Mouse (Mus musculus): ENCODE results near the gene Maff. TPM values are rescaled to one million over a fixed set of nuclear protein-coding genes. Genes with fewer than 3 reads are reported as not detected.

Gene Maff
- polyA plus RNA-seq (2012; rRNA removed) = 9.4 and 28.5 TPM in 2 replicates

DNA sequence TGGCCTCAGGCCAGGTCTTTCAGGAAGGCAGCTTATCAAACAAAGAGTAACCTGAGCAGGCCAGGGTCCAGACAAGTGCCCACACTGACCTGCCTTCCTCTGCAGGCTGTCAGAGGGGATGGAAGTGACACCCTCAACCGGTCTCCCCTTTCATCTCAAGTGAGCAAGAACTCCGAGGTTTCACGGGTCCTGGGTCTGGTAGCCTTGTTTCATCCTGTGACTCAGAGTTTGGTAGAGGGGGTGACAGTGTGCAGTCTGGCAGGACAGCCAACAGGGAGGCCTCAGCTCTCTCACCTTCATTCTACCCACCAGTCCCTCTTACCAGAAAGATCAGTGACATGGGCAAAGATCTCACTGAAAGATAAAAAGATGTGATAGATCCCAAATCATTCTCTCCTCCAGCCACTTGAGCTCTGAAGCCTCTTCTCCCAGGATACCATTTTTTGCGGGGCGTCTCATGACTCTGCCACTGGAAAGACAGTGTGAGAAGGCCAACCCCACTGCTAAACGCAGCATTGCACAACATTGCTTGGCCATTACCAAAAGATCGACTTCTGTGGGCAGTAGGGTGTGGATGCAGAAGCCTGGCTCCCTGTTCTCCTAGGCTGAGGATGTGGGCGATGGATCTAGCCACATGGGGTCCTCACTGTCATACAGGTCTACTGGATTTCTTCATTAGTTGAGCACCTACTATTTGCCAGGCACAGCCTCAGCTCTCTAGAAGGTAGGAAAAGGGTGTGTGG, at the start of gene Maff:
Gene Maff, plus strand, starts transcription at position 571 of the 743 bp plus-strand sequence.
- H3K36me3 ChIP-seq (ENCODE audit: control insufficient read depth, insufficient read depth, low read length) = no peaks in the 10 kb centered on the region
- peaks cover 15% of the 10 kb centered on the region for H3K4me1 ChIP-seq (ENCODE audit: control insufficient read depth, insufficient read depth, insufficient read length, low read length)
- no peaks in the 10 kb centered on the region for H3K27me3 ChIP-seq (ENCODE audit: control insufficient read depth, insufficient read depth, low read length)
- H3K4me3 ChIP-seq (ENCODE audit: low read depth, low read length) = peak within 1 kb of the TSS; percentile 72
- WGBS = 73% methylated on average over 8 of the region's 8 CpGs
- H3K27ac ChIP-seq (ENCODE audit: insufficient read depth, low read depth, low read length) = peak within 1 kb of the TSS; percentile 82
- TF ChIP-seq CTCF (IDR thresholded peaks at IDR 0.05; ENCODE audit: extremely low read depth, insufficient read length, insufficient replicate concordance, low read depth, low read length) (no peak), POLR2A (IDR thresholded peaks at IDR 0.05; ENCODE audit: low read depth, low read length) (no peak)

- no peak overlapping the region for H3K27ac ChIP-seq (ENCODE audit: insufficient read depth, low read depth, low read length)
- no peaks in the 10 kb centered on the region for H3K27me3 ChIP-seq (ENCODE audit: control insufficient read depth, insufficient read depth, low read length)
- H3K4me1 ChIP-seq (ENCODE audit: control insufficient read depth, insufficient read depth, insufficient read length, low read length) = no peaks in the 10 kb centered on the region
- H3K4me3 ChIP-seq (ENCODE audit: low read depth, low read length) = no peak overlapping the region
- WGBS = 91% methylated on average over 6 of the region's 6 CpGs
- H3K36me3 ChIP-seq (ENCODE audit: control insufficient read depth, insufficient read depth, low read length) = no peaks in the 10 kb centered on the region
- TF ChIP-seq CTCF (IDR thresholded peaks at IDR 0.05; ENCODE audit: extremely low read depth, insufficient read length, insufficient replicate concordance, low read depth, low read length) (no peak), POLR2A (IDR thresholded peaks at IDR 0.05; ENCODE audit: low read depth, low read length) (no peak)
These were observed 47.9 kb upstream of the Maff start for GRCm38 (mm10) chr15:79298553-79298952.

DNA sequence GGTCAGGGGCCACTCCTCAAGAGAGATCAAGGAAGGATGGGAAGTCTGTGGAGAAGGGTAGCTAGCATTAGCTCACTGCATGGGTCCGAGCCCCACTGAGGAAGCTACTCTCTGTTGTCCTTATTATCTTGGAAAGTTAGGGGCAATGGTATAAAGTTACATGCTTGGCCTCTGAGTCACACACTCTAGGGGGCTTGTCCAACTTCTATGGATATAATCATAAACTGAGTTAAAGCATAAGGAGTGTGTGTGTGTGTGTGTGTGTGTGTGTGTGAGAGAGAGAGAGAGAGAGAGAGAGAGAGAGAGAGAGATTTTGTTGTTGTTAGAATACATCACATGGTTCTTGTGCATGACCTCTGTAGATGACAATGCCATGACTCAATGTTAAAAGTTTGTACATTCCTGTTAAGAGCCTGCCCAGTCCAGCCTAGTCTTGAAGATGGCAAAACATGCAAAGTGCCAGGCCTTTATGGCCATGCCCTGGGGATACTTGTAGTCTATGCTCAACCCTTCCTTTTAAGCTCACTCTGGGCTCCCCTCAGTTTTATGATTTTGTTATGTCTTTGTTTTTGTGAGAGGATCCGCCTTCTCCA, 46.8 kb upstream of the Maff start:
- no peaks in the 10 kb centered on the region for H3K4me1 ChIP-seq (ENCODE audit: control insufficient read depth, insufficient read depth, insufficient read length, low read length)
- no peak overlapping the region for H3K4me3 ChIP-seq (ENCODE audit: low read depth, low read length)
- H3K27ac ChIP-seq (ENCODE audit: insufficient read depth, low read depth, low read length) = no peak overlapping the region
- H3K36me3 ChIP-seq (ENCODE audit: control insufficient read depth, insufficient read depth, low read length) = peaks cover 2% of the 10 kb centered on the region
- no peaks in the 10 kb centered on the region for H3K27me3 ChIP-seq (ENCODE audit: control insufficient read depth, insufficient read depth, low read length)
- TF ChIP-seq CTCF (IDR thresholded peaks at IDR 0.05; ENCODE audit: extremely low read depth, insufficient read length, insufficient replicate concordance, low read depth, low read length) (no peak), POLR2A (IDR thresholded peaks at IDR 0.05; ENCODE audit: low read depth, low read length) (no peak)
- WGBS = 87% methylated on average over 2 of the region's 2 CpGs

DNA sequence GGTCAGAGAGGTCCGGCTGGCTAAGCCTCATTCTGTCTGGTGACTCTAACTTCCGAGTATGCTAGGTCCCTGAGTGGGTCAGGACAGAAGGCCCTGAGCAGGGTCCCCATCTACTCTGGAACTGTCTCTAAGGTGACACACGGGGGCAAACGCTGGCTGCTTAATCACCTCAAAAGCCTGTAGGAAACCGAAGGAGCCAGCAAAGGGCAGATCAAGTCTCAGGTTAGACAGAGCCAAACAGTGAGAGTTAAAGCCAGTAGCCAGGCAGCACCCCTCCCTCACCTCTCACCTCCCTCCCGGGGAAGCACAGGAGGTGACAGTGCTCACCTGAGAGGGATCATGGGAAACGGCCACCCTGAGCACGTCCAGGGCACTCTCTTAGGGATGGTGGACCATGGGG, 42.7 kb upstream of the Maff start:
- no peaks in the 10 kb centered on the region for H3K27me3 ChIP-seq (ENCODE audit: control insufficient read depth, insufficient read depth, low read length)
- no peaks in the 10 kb centered on the region for H3K4me1 ChIP-seq (ENCODE audit: control insufficient read depth, insufficient read depth, insufficient read length, low read length)
- WGBS = 93% methylated on average over 8 of the region's 8 CpGs
- H3K27ac ChIP-seq (ENCODE audit: insufficient read depth, low read depth, low read length) = no peak overlapping the region
- H3K4me3 ChIP-seq (ENCODE audit: low read depth, low read length) = no peak overlapping the region
- TF ChIP-seq CTCF (IDR thresholded peaks at IDR 0.05; ENCODE audit: extremely low read depth, insufficient read length, insufficient replicate concordance, low read depth, low read length) (no peak), POLR2A (IDR thresholded peaks at IDR 0.05; ENCODE audit: low read depth, low read length) (no peak)
- peaks cover 12% of the 10 kb centered on the region for H3K36me3 ChIP-seq (ENCODE audit: control insufficient read depth, insufficient read depth, low read length)

GRCm38 (mm10) chr15:79304832-79305231, 41.6 kb upstream of the Maff start:
- no peaks in the 10 kb centered on the region for H3K4me1 ChIP-seq (ENCODE audit: control insufficient read depth, insufficient read depth, insufficient read length, low read length)
- no peaks in the 10 kb centered on the region for H3K27me3 ChIP-seq (ENCODE audit: control insufficient read depth, insufficient read depth, low read length)
- no peak overlapping the region for H3K27ac ChIP-seq (ENCODE audit: insufficient read depth, low read depth, low read length)
- no peak overlapping the region for H3K4me3 ChIP-seq (ENCODE audit: low read depth, low read length)
- peaks cover 12% of the 10 kb centered on the region for H3K36me3 ChIP-seq (ENCODE audit: control insufficient read depth, insufficient read depth, low read length)
- WGBS = 84% methylated on average over 4 of the region's 5 CpGs
- TF ChIP-seq POLR2A (IDR thresholded peaks at IDR 0.05; ENCODE audit: low read depth, low read length) (no peak), CTCF (IDR thresholded peaks at IDR 0.05; ENCODE audit: extremely low read depth, insufficient read length, insufficient replicate concordance, low read depth, low read length) (no peak)

GRCm38 (mm10) chr15:79306043-79306637, 40.3 kb upstream of the Maff start:
- no peaks in the 10 kb centered on the region for H3K4me1 ChIP-seq (ENCODE audit: control insufficient read depth, insufficient read depth, insufficient read length, low read length)
- no peak for TF ChIP-seq POLR2A (IDR thresholded peaks at IDR 0.05; ENCODE audit: low read depth, low read length)
- TF ChIP-seq CTCF (IDR thresholded peaks at IDR 0.05; ENCODE audit: extremely low read depth, insufficient read length, insufficient replicate concordance, low read depth, low read length) = no peak
- no peak overlapping the region for H3K4me3 ChIP-seq (ENCODE audit: low read depth, low read length)
- no peaks in the 10 kb centered on the region for H3K27me3 ChIP-seq (ENCODE audit: control insufficient read depth, insufficient read depth, low read length)
- H3K27ac ChIP-seq (ENCODE audit: insufficient read depth, low read depth, low read length) = no peak overlapping the region
- peaks cover 12% of the 10 kb centered on the region for H3K36me3 ChIP-seq (ENCODE audit: control insufficient read depth, insufficient read depth, low read length)
- WGBS = 81% methylated on average over 23 of the region's 23 CpGs

GRCm38 (mm10) chr15:79307861-79308260, 38.6 kb upstream of the Maff start:
- 79% methylated on average over 4 of the region's 4 CpGs for WGBS
- H3K27me3 ChIP-seq (ENCODE audit: control insufficient read depth, insufficient read depth, low read length) = no peaks in the 10 kb centered on the region
- H3K4me1 ChIP-seq (ENCODE audit: control insufficient read depth, insufficient read depth, insufficient read length, low read length) = no peaks in the 10 kb centered on the region
- TF ChIP-seq POLR2A (IDR thresholded peaks at IDR 0.05; ENCODE audit: low read depth, low read length) (no peak), CTCF (IDR thresholded peaks at IDR 0.05; ENCODE audit: extremely low read depth, insufficient read length, insufficient replicate concordance, low read depth, low read length) (no peak)
- peaks cover 18% of the 10 kb centered on the region for H3K36me3 ChIP-seq (ENCODE audit: control insufficient read depth, insufficient read depth, low read length)
- no peak overlapping the region for H3K4me3 ChIP-seq (ENCODE audit: low read depth, low read length)
- H3K27ac ChIP-seq (ENCODE audit: insufficient read depth, low read depth, low read length) = no peak overlapping the region

All from small intestine, adult 2 months (tissue).